Mouse (Mus musculus) embryonic facial prominence, embryonic 14.5 days (tissue): Measurements from ENCODE around the gene Apoa4. TPM values are rescaled to one million over a fixed set of nuclear protein-coding genes. Genes with fewer than 3 reads are reported as not detected.

Experiments used
- ATAC-seq: fragments of 200-750 bp; cut with Nextera tagmentation; 2 replicates; pipeline ENCODE4 v1.8.0; 2017; ENCODE audit warnings: low read depth, moderate number of reproducible peaks, moderate TSS enrichment
- DNase-seq: peaks from one replicate; pipeline ENCODE4 v3.0.0-alpha.2; 2015; ENCODE audit warnings: low spot score
- H3K27ac ChIP-seq: fragments of 300-500 bp; sonication (generic); replicated peaks from 2 replicates; pipeline ENCODE4 v1.5.1; 2014; ENCODE audit warnings: low read depth, mild to moderate bottlenecking, low read length, moderate library complexity
- H3K27me3 ChIP-seq: fragments of 300-500 bp; sonication (generic); replicated peaks from 2 replicates; pipeline ENCODE4 v1.6.1; 2014; ENCODE audit warnings: low read length; ENCODE audit not compliant: control insufficient read depth, insufficient read depth
- H3K36me3 ChIP-seq: fragments of 300-500 bp; sonication (generic); 2 replicates; pipeline ENCODE4 v1.6.1; 2014; ENCODE audit warnings: low read length, mixed read lengths; ENCODE audit not compliant: control insufficient read depth, insufficient read depth
- H3K4me1 ChIP-seq: fragments of 300-500 bp; sonication (generic); 2 replicates; pipeline ENCODE4 v1.6.1; 2014; ENCODE audit warnings: antibody characterized with exemption, low read length; ENCODE audit not compliant: control insufficient read depth, insufficient read depth
- H3K4me2 ChIP-seq: fragments of 300-500 bp; sonication (generic); 2 replicates; pipeline ENCODE4 v1.6.1; 2014; ENCODE audit warnings: low read depth, mild to moderate bottlenecking, low read length, moderate library complexity, mixed read lengths
- H3K4me3 ChIP-seq: fragments of 300-500 bp; sonication (generic); 2 replicates; pipeline ENCODE4 v1.5.1; 2014; ENCODE audit warnings: low read depth, mild to moderate bottlenecking, low read length
- H3K9ac ChIP-seq: fragments of 300-500 bp; sonication (generic); 2 replicates; pipeline ENCODE4 v1.6.1; 2014; ENCODE audit warnings: low read depth, mild to moderate bottlenecking, low read length, moderate library complexity, mixed read lengths
- H3K9me3 ChIP-seq: fragments of 300-500 bp; sonication (generic); 2 replicates; pipeline ENCODE4 v1.6.1; 2016; ENCODE audit warnings: low read length; ENCODE audit not compliant: control insufficient read depth
- WGBS: fragments of 180-500 bp; shearing (Covaris S2); extraction: QIAGEN DNeasy Blood & Tissue Kit; methylation state at CpG from one replicate; pipeline ENCODE4 v1.1.7; 2014; 5-methylcytosine and 5-hydroxymethylcytosine counted together
- polyA plus RNA-seq: library from polyadenylated mRNA; unstranded; fragments of >200 nt; fragmentation: Nextera tagmentation; extraction: Ambion mirVana; gene quantifications from 2 replicates; pipeline ENCODE4 v1.2.1, GENCODE M21; 2014

The Apoa4 gene
- polyA plus RNA-seq, 1 experiment from 2014 or later: 0.13 TPM

DNA sequence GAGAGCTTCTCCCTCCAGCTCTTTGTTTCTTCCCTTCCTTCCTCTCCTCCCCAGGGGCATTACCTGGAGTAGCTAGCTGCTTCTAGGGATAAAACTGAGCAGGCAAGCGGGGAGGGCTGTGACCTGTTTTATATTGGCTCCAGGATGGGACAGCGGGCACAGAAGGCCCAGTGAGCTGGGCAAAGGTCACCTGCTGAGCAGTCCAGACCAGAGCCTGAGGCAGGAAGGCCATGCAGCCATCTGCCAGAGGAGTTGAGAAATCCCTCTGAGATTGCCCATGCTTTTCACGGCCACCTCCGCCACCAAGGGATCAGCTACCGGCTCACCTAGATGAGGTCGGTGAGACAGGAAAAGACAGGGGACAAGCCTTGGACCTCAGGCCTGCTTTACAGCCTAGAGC lies 5.3 kb upstream of the Apoa4 start:
- Histone ChIP-seq H3K4me3 (no peak overlapping the region), H3K4me1 (no peaks in the 10 kb centered on the region), H3K27me3 (no peaks in the 10 kb centered on the region), H3K9me3 (no peaks in the 10 kb centered on the region), H3K27ac (no peak overlapping the region), H3K36me3 (no peaks in the 10 kb centered on the region), H3K4me2 (no peak overlapping the region), H3K9ac (no peak overlapping the region)
- ATAC-seq: no peak
- WGBS: 85% methylated on average over 6 of the region's 6 CpGs
- no peak for DNase-seq

GRCm38 (mm10) chr9:46235596-46235648 lies 5.1 kb upstream of the Apoa4 start, which contains the start of gene Apoc3:
TSS of gene Apoc3 (minus strand) at chr9:46235636.
- H3K27ac ChIP-seq: no peak within 1 kb of the TSS
- no peaks in the 10 kb centered on the region for H3K4me1 ChIP-seq
- no peak within 1 kb of the TSS for H3K9ac ChIP-seq
- H3K27me3 ChIP-seq: no peaks in the 10 kb centered on the region
- no peak for DNase-seq
- H3K4me3 ChIP-seq: no peak within 1 kb of the TSS
- no peaks in the 10 kb centered on the region for H3K9me3 ChIP-seq
- no peak for ATAC-seq
- no peak within 1 kb of the TSS for H3K4me2 ChIP-seq
- no peaks in the 10 kb centered on the region for H3K36me3 ChIP-seq

- H3K27ac ChIP-seq: no peak overlapping the region
- ATAC-seq: no peak
- no peaks in the 10 kb centered on the region for H3K4me1 ChIP-seq
- no peak overlapping the region for H3K4me2 ChIP-seq
- H3K9ac ChIP-seq: no peak overlapping the region
- no peaks in the 10 kb centered on the region for H3K27me3 ChIP-seq
- H3K36me3 ChIP-seq: no peaks in the 10 kb centered on the region
- WGBS: 55% methylated on average over 4 of the region's 4 CpGs
- H3K9me3 ChIP-seq: no peaks in the 10 kb centered on the region
- no peak for DNase-seq
- H3K4me3 ChIP-seq: no peak overlapping the region
Observed at GRCm38 (mm10) chr9:46235649-46236048, 4.8 kb upstream of the Apoa4 start.

DNA sequence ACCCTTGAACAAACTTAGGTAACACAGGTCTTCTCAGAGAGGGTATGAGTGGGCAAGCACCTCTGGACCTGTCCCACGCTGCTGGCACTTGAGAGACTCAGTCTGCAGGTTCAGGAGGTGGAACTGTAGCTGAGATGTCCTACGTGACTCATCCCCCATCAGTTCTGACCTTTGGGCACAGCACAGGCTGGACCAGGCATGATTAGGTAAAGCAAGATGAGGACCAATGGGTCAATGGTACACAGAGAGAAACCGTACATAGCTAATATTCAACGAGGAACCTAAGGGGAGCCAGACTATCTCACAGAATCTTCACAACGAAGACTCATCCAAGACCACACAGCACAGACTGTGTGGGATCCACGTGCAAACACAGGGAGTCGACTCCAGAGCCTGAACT lies 1.6 kb upstream of the Apoa4 start:
- H3K9ac ChIP-seq: no peak overlapping the region
- no peaks in the 10 kb centered on the region for H3K4me1 ChIP-seq
- H3K27ac ChIP-seq: no peak overlapping the region
- H3K9me3 ChIP-seq: no peaks in the 10 kb centered on the region
- H3K36me3 ChIP-seq: no peaks in the 10 kb centered on the region
- no peak overlapping the region for H3K4me2 ChIP-seq
- H3K4me3 ChIP-seq: no peak overlapping the region
- WGBS: 90% methylated on average over 7 of the region's 7 CpGs
- ATAC-seq (no peak), DNase-seq (no peak)
- no peaks in the 10 kb centered on the region for H3K27me3 ChIP-seq

DNA sequence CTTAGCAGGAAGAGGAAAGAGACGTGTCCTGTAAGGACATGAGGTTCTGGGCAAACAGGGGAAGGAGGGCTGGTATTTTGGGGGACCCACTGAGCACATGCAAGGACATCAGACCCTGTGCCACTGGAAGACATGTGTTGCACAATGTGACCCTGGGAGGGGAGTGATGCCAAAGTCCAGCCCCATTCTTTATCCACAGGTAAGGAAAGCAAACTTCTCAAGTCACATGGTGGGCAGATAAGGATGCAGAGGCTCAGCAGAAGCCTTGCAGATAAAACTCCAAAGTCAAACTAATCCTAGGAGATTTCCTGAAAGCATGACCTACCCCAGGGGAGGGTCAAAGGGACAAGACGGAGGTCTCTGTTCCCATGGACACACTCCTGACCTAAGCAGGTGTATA lies 1.3 kb downstream of the Apoa4 start:
- H3K4me3 ChIP-seq: no peak overlapping the region
- no peaks in the 10 kb centered on the region for H3K9me3 ChIP-seq
- ATAC-seq: no peak
- H3K4me1 ChIP-seq: no peaks in the 10 kb centered on the region
- DNase-seq: no peak
- no peak overlapping the region for H3K27ac ChIP-seq
- no peaks in the 10 kb centered on the region for H3K36me3 ChIP-seq
- H3K9ac ChIP-seq: no peak overlapping the region
- H3K27me3 ChIP-seq: no peaks in the 10 kb centered on the region
- no peak overlapping the region for H3K4me2 ChIP-seq
- 80% methylated on average over 2 of the region's 2 CpGs for WGBS

GRCm38 (mm10) chr9:46243122-46243521 lies 2.6 kb downstream of the Apoa4 start:
- Histone ChIP-seq H3K27me3 (no peaks in the 10 kb centered on the region), H3K9me3 (no peaks in the 10 kb centered on the region), H3K27ac (no peak overlapping the region), H3K4me1 (no peaks in the 10 kb centered on the region), H3K4me2 (no peak overlapping the region), H3K36me3 (no peaks in the 10 kb centered on the region), H3K9ac (no peak overlapping the region), H3K4me3 (no peak overlapping the region)
- DNase-seq: peak; percentile 13
- 59% methylated on average over 4 of the region's 4 CpGs for whole genome bisulfite sequencing
- peak; percentile 60; the same call in 1 of the 2 replicates for ATAC-seq

- 39% methylated on average over 8 of the region's 8 CpGs for WGBS
- H3K4me3 ChIP-seq: no peak overlapping the region
- DNase-seq (no peak), ATAC-seq (no peak)
- H3K9ac ChIP-seq: no peak overlapping the region
- H3K4me1 ChIP-seq: no peaks in the 10 kb centered on the region
- H3K27ac ChIP-seq: no peak overlapping the region
- H3K9me3 ChIP-seq: no peaks in the 10 kb centered on the region
- no peaks in the 10 kb centered on the region for H3K36me3 ChIP-seq
- no peak overlapping the region for H3K4me2 ChIP-seq
- no peaks in the 10 kb centered on the region for H3K27me3 ChIP-seq
Observed at GRCm38 (mm10) chr9:46243584-46243983, 3.1 kb downstream of the Apoa4 start.

DNA sequence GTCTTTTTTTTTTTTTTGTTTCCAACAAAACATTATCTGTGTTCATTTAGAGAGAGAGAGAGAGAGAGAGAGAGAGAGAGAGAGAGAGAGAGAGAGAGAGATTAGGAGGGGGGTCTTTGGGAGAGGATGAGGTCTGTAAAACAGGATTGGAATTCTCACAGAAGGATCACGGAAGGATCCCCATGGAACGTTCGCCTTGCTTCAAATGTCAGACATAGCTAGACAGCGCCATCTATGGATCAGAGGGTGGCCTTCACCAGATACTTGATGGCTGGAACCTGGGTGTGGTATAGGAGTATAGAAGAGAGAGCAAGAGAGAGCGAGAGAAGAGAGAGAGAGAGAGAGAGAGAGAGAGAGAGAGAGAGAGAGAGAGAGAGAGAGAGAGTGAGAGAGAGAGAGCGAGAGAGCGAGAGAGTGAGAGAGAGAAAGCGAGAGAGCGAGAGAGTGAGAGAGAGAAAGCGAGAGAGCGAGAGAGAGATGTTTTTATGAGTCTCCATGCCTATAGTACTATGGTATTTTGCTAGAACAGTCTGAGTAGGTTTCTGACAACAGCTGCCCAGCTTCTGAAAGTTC lies 6.3 kb downstream of the Apoa4 start:
- WGBS: 26% methylated on average over 11 of the region's 11 CpGs
- H3K4me3 ChIP-seq: no peak overlapping the region
- H3K27me3 ChIP-seq: no peaks in the 10 kb centered on the region
- peak; percentile 93 for DNase-seq
- no peaks in the 10 kb centered on the region for H3K36me3 ChIP-seq
- H3K27ac ChIP-seq: no peak overlapping the region
- H3K9me3 ChIP-seq: no peaks in the 10 kb centered on the region
- no peak overlapping the region; the same call in 1 of the 2 replicates for H3K9ac ChIP-seq
- peak overlapping the region; percentile 22; the same call in 1 of the 2 replicates for H3K4me2 ChIP-seq
- ATAC-seq: peak; percentile 85
- no peaks in the 10 kb centered on the region for H3K4me1 ChIP-seq

DNA sequence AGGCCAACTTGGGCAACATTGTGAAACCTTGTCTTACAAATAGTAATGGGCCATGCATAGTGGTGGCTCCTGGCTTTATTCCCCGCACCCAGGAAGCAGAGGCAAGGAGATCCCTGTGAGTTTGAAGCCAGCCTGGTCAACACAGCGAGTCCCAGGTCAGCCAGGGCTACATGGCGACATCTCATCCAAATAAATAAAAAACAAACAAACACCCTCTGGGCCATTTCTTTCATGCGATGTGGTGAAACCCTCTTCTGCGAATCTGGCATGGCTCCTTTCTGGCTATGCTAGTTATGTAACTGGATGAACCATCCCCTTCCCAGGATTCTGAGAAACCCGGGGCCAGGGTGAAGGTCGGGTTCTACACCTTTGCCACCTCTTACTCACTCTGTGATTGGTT lies 15.7 kb downstream of the Apoa4 start:
- 87% methylated on average over 7 of the region's 7 CpGs for WGBS
- Histone ChIP-seq H3K4me1 (no peaks in the 10 kb centered on the region), H3K4me3 (no peak overlapping the region)

More for the DNA sequence above, 15.7 kb downstream of the Apoa4 start:
- Histone ChIP-seq H3K4me2 (no peak overlapping the region), H3K27me3 (no peaks in the 10 kb centered on the region), H3K27ac (no peak overlapping the region), H3K36me3 (no peaks in the 10 kb centered on the region), H3K9me3 (no peaks in the 10 kb centered on the region), H3K9ac (no peak overlapping the region)
- ATAC-seq (no peak), DNase-seq (no peak)
